Mouse (Mus musculus): Measurements from ENCODE around the gene Snd1.

The Snd1 gene

DNA sequence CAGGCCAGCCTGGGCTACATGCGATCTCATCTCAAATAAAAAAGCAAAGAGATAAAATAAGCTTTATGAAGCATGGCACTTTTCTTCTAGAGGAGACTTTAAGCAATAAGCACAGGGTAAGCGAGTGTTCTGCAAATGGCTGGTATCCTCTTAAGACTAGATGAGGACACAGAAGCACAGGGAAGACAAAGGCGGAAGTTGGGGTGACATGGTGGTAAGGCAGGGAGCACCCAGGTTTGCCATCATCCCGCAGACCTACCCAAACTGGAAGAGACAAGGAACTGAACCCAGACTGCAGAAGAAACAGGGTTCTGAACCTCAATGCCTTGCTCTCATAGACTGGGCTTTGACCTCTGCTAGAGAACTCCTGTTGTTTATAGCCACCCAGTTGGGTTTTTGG lies 119.8 kb downstream of the Snd1 start:
- DNase-seq (ENCODE audit: inconsistent ontology term), result no peak

DNA sequence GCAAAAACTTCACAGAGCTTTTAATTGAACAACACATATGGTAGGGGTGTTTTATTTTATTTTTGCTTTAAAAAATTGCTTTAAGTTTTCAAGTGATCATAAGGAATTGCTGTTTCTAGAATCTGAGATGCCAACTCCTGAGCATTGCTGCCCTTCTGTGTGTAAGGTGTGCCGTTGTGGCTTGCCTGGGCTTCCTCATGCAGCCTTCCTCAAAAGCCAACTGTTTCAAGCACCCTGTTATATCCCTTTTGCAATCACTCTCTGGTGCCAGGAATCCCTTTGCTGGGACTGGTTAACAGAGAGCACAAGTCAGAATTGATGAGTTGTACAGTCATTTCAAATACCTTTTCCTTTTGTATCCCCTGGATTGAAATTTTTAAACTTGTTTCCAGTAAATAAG lies 120.3 kb downstream of the Snd1 start:
- DNase-seq (ENCODE audit: inconsistent ontology term), result no peak

DNA sequence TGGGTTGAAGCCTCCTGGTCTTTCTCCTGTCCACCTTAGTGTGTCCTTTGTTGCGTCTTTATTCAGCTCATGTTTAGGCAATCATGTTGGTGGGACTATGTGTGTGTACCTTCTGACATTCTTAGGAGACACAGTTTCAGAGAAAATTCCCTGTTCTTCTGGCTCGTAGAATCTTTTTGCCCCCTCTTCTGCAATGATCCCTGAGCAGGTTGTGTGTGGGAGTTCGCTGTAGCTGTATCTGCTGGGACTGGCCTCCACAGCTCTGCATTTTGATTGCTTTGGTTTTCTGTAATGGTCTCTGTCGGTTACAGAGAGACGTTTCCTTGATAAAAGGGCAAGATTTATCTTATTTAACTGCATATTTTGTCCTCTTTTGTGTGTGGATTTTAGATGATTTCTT lies 122.3 kb downstream of the Snd1 start:
- no peak for DNase-seq (ENCODE audit: inconsistent ontology term)

DNA sequence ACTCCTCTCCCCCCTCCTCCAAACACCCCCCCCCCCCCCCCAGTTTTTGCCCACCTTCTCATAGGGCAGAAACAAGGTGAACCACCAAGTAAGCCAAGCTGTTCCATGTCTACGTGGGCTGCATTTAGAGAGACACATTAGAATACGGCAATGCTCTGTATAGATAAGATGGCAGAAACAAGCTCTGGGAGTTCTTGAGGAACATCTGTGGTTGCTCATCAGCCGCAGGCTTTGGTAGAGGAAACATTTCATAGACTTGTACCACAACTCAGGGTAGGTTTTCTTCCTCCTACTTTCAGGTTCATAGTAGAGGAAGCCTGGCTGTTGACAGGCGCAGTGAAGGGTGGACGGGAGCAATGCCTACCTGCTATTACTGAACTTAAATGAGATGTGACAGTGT lies 124.2 kb downstream of the Snd1 start:
- DNase-seq (ENCODE audit: inconsistent ontology term), result no peak

DNA sequence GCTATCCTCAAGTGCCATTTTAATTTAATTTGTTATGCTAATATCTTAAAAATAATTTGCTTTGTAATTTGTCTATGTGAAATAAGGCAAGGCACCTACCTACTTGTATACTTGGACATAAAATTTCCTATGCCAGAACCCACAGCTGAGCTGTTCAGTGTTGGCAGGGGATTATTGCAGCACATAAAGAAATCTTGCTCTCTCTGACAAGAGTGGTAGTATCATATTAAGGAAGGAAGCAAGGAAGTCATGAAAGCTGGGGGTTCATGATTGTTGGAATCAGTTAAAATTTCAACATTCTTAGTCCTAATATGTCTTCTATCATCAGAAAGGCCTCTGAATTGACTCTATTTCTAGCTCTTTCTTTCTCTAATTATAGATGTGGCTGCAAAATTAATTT lies 125.5 kb downstream of the Snd1 start:
- DNase-seq (ENCODE audit: inconsistent ontology term), result no peak

DNA sequence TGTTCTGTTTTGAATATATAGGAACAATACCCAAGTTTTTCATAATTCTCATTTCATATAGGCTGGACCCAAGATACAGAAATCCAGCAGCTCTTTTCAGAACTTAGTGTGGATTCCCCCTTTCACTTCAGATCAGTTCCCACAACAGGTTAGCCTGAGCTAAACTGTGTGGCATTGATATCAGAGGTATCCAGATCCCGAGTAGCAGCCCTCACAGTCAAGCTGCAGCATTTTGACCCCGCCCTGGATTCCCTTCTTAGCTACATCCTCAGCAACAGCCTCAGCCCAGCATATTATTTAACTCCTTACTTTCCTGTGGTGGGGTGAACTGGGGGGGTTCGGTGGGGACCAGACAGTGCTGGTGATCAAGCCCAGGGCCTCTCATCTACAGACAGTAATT lies 128.5 kb downstream of the Snd1 start:
- DNase-seq (ENCODE audit: inconsistent ontology term), result no peak

DNA sequence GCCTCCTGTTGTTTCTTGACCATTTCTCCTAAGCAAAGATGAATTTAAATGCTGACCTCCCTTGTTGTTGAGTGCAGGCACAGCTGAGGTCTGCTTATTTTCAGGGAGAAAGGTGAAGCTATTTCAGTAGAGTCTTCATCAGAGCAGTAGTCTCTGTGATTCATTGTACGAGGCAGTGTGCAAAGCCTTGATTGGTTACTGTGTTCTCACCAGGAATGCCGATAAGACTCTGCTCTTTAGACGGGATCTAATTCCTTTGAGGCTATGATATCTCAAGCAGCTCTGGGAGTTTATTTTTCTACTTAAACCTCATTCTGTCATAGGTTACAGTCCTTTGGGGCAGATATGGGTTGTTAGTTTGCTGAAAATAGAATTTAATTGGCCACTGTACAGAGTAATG lies 128.9 kb downstream of the Snd1 start:
- DNase-seq (ENCODE audit: inconsistent ontology term), result no peak

DNA sequence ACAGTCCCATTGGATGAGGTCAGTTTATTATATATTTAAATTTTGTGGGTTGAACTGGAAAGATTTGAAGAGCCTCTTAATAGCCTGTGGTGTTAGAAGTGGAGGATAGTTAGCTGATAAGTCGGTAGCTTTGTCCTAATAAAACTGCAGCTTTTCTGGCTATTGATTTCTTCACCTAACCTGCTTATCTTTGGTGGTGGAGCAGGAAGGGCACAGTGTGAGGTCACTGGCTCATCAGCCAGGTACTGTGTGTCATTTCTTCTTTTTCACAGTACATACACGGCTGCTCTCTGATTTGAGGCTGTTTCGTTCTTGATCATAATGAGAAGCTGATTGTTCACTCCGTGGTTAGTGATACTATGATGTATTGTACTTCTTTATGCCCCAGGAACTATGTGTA lies 134.4 kb downstream of the Snd1 start:
- DNase-seq (ENCODE audit: inconsistent ontology term), result no peak

DNA sequence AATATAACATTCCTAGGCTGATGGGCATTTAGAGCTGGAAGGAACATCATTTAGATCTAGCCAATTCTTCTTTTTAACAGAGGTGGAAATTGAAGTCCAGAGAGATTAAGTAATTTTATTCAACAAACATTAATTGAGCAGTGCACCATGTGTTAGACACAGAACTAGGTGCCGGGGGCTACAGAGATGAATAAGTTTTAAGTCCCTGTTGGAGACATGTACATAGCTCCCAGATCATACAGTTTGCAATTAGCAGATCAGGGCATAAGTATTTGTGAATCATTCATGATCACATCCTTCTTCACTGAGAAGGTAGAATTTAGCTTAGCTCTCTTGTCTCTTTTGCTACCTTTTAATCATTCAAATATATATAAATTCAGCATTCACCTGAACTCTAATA lies 135.2 kb downstream of the Snd1 start:
- no peak for DNase-seq (ENCODE audit: inconsistent ontology term)

DNA sequence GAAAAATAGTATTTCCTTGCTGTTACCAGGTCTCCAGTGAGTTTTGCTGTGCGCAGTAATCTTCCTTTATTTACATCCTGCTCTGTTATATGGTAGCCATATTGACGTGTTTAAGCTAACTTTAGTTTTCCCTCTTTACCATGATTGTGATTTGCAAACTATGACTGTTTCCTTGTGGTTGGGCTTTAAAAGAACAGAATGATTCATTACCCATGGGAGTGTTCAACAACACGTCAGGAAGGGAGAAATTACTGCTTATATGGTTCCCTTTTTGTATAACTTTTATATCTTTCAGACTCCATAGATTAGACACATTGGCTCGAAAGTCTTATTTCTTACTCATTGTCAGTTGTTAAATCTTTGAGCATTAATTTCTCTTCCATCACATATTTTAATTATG lies 138.5 kb downstream of the Snd1 start:
- DNase-seq (ENCODE audit: inconsistent ontology term), result no peak

DNA sequence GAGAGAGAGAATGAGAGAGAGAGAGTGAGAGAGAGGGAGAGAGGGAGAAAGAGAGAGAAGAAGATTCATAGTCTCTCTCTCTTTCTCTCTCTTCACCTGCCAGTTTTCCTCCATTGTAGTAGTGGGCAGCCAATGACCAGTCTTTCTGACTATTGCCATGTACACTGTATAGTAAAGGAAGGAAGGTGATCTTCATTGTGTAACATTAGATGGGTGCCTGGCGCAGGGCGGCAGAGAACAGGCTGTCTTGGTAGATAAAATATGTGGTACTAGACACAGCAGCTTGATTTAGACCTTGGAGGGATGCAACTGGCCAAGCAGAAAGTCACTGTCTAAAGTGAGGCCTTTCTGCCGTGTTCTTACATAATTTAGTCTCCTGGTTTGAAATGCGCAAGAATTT lies 139.9 kb downstream of the Snd1 start:
- DNase-seq (ENCODE audit: inconsistent ontology term), result no peak

DNA sequence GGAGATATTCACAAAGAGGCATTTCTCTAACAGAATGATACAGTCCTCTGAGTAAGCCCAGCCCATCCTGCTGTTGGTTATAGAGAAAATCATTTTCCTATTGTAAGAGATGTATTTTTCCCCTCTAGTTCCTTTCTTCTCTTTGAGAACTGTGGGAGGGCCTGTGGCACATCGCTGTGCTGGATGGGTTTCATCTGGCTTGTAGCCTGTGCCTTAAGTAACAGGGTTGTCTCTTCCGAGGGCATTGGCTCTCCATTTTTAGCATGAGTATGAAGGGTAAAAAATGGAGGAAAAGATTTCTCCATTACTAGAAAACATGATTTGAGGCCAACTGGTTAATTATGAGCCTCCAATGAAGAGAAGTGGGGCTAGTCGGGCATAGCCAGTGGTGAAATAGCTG lies 140.5 kb downstream of the Snd1 start:
- no peak for DNase-seq (ENCODE audit: inconsistent ontology term)

DNA sequence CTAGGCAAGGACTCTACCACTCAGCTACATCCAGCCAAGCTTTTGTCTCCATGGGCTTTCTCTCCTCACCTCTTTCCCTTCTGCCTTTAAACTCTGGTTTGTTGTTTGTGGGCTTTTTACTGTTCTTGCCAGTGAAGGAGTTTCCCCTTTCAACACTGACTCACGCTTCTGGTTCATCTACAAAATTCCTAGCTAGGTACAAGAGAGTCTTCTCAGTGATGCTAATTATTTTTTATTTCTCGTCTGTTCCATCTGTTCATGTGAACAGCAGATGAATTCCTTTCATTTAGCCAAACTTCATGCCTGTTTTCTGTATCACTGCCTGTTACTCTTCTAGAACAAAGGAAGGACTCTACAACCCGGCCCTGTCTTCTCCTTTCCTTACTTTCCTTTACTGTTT lies 141.0 kb downstream of the Snd1 start:
- peak; percentile 71 for DNase-seq (ENCODE audit: inconsistent ontology term)

DNA sequence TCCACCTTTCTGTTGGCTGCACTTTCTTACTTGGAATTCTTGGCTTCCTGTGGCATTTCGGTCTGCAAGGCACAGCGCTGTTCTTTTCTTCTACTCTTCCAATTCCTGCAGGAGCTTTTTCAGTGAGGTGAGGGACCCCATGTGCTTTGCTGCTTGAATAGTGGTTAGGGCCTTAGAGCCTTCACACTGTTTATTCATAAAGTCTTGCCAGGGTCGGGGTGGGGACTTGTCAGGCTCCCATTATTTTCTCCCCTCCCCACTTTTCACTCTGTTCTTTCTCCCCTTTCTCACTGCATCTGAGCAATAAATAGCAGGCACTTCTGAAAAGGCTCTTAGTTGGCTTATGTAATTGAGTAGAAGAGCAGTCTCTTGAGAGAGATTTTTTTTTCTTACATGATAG lies 143.4 kb downstream of the Snd1 start:
- DNase-seq (ENCODE audit: inconsistent ontology term), result no peak

DNA sequence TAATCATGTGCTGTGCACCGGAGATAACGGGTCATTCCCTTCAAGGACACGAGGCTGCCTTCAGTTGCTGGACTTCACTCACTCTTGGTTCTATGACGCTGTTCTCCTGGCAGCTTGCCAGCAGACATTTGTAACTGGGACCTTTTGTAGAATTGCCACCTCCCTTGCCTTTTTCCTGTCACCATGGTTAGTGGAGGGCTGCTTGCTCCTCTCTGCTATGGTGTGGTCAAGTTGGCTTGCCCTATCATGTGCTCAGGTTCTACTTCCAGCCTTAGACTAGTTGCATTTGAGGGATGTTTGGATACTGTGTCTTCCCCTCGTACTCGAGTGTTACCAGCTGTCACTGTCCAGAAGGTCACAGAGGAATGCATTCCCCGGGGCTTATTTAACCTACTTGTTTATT lies 143.8 kb downstream of the Snd1 start:
- peak; percentile 45 for DNase-seq (ENCODE audit: inconsistent ontology term)

DNA sequence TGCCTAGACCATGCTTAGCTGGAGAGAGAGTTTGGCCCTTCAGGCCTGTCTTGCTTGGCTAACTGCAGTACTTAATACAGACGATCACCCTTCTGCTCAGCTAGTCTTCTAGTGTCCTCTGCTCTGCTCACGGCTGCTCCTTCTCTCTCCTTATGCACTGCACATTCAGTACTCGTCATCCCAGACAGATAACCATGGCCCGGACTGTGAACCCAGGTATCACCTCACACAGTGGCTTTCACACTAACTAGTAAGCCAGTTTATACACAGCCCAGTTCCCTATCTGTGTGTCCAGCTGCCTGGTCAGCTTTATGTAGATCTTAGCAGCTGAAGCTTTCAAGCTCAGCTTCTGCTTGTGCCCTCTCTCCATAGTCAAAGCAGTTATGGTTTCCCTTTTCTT lies 146.5 kb downstream of the Snd1 start:
- DNase-seq (ENCODE audit: inconsistent ontology term), result no peak

DNA sequence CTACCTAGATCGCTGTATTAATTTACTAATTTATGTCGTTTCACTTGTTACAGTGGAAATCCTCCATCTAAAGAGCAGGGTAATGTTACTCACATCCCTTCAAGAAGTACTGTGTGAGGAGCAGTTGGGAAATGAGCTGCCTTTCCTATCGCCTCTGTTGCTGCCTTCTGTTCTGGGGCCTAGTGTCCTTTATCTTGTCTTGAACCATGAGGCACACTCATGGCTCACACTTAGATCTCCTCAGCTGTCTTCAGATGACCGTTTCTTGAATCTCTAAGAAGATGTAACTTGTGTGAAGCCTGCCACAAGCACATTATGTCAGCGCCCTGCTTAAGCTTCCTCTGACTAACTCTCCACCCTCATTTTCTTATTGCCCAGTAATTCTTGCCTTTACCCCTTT lies 147.0 kb downstream of the Snd1 start:
- no peak for DNase-seq (ENCODE audit: inconsistent ontology term)

DNA sequence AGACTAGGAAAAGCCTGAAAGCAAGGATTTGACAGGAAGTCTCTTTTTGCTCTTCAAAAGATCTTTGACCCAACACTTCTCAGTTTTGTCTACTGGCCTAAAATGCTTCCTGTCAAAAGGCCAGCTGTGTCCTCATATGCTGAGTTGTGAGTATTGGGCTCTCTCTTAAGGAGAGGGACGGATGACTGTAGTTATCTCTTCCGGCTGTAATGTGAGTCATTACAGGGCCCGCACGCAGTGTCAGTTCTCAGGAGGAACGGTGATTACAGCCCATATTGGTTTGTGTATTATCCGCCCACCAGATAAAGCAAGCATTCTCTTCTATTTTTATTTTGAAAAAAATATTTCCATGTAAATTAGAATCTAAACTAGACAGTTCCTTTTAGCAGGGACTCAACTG lies 147.6 kb downstream of the Snd1 start:
- DNase-seq (ENCODE audit: inconsistent ontology term), result no peak

DNA sequence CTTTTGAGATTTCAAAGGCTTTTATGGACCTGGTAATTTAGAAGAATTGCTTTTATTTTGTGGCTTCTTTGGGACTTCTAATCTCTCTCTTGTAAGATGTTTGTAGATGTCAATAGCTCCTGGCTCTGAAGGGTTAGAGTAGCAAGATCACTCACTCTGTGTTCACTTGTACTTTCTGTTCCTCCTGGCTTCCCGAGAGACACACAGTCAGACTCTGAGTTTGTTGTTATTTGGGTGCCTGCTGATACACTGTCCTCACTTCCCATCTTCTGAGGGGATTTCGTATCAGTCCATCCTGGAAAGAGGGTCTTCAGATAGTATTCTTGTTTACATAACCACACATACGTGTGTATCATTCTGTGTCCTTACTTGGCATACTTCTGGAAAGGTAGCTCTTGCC lies 148.0 kb downstream of the Snd1 start:
- no peak for DNase-seq (ENCODE audit: inconsistent ontology term)

DNA sequence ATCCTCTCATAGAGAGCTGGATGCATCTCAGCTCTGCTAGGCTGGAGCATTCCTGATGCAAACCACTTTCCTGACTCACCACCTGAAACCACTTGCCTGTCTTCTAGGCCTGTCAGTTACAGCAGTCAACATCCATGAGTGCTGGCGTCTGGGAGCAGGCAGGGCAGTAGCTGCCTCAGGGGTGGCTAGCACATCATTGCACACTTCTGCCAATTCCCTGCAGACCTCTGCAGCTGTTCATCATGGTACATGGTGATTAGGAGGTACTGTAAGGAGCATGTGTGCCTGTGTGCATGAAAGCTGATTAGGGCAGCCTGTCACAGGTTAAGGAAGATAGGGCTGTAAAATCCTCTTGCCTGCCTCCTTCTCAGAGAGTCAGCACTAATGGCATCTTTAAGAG lies 153.5 kb downstream of the Snd1 start:
- DNase-seq (ENCODE audit: inconsistent ontology term), result peak; percentile 60

DNA sequence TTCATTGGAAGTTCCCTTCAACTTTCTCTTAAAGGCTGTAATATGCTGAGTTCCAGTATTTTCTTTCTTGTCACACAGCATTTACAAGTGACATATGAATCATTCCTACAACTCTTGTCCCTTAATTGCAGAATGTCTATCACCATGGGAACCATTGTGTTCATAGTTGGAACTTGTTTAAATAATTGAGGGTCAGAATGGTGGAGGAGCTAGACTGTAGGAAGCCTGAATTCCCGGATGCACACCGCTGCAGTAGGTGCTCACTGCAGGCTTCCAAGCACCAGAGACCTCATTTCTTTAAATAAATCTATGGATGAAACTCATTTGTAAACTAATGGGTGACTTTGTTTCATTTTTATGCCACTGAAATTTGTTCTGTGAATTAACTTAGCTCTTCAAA lies 154.9 kb downstream of the Snd1 start:
- DNase-seq (ENCODE audit: inconsistent ontology term), result peak; percentile 78

DNA sequence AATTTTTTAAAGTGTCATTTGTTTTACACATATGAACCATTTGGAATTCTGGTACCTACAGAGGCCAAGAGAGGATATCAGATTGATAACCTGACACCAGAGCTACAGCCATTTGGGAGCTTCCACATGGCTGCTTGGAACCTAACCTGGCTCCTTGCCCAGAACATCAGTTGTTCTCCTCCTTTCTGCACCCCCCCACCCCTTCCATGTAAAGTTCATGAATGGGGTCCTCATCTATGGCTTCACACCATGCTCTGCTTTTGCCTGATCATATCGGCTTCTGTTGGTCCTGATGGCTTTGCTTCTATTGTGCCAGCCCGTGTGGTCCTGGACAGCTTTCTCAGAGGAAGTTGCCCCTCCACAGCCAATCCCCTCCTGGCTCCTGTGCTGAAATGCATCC lies 156.0 kb downstream of the Snd1 start:
- no peak for DNase-seq (ENCODE audit: inconsistent ontology term)

DNA sequence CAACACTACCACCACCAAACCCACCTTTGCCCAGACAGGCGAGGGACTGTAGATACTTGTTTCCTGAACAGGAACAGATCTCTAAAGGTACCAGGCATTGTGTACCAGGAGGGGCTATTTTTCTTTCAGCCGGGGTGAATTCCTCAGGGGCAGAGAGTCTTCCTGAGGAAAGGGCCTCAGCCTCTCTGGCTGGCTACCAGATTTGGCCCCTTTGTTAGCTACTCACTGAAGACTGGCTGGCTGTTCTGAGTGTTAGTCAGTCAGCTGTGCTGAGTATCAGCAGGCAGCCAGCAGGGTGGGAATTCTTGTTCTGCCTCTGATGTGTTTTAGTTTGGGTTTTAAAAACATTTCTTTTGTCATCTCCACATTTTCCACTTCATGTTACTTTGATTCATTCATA lies 158.2 kb downstream of the Snd1 start:
- DNase-seq (ENCODE audit: inconsistent ontology term), result peak; percentile 65

DNA sequence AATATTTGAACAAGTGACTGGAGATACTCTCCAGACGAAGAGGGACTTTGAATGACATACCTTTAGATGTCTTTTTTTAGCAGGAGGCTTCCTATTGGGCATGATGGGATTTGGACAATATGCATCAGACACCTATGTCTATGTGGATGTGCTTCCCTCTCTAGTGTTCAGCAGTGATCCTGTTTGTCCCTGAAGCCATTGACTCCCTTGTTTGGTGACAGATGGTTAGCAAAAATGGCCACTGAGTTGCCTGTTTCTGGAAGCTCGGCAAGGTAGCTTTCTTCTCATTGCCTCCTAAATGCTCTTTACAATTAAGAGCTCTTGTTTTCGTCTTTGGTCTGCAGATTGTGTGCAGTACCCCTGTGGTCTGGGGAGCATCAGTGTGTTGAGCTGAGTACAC lies 158.7 kb downstream of the Snd1 start:
- DNase-seq (ENCODE audit: inconsistent ontology term), result no peak

DNA sequence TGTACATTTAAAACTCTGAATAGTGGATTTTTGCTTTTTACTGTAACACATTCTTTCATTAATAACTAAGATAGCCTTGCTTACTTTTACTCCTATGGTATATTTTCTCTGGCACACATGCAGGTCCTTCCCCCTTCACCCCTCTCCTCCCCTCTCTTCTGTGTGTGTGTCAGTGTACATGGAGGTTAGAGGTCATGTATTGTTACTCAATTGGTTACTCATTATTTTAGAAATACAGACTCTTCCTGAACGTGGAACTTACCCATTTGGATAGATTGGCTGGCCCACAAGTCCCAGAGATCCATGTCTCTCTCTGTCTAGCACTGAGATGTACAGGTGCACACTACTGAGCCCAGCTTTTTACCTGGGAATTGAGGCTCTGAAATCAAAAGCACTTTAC lies 160.2 kb downstream of the Snd1 start:
- DNase-seq (ENCODE audit: inconsistent ontology term), result no peak

Data from Muller cell, postnatal 12 days (primary cell).